Mouse (Mus musculus): ENCODE data around the gene Gm27029. TPM values are rescaled to one million over a fixed set of nuclear protein-coding genes. Genes with fewer than 3 reads are reported as not detected.
"Not testable (repeated sequence)": the region's sequence is repeated elsewhere in the genome, so short reads cannot be mapped to it uniquely, and the experiment has no call there.

The Gm27029 gene
- polyA plus RNA-seq, 1 experiment: 3.8 TPM

DNA sequence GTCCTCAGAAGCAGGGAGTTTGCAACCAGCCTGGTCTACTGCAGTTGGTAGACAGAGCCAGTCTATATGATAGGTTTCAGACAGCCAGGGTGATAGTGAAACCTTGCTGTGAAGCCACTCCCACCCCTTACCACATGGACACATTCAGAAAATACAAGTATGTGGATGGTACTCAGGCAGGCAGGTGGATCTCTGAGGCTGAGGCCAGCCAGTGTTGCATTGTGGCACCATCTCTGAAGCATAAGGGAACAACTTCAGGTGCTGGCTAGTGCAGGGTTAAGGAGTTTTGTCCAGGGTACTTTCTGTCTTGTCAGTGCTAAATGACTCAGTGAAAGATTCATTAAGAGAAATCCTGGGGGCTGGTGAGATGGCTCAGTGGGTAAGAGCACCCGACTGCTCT lies 21.7 kb upstream of the Gm27029 start:
- no peak overlapping the region for H3K4me3 ChIP-seq
- TF ChIP-seq MYOG (IDR thresholded peaks at IDR 0.05; ENCODE audit: control insufficient read depth in 1 of 3, insufficient read depth in 1 of 3, insufficient read length in 2 of 3, low read depth in 2 of 3) (no peak), E2F4 (IDR thresholded peaks at IDR 0.05; ENCODE audit: insufficient read depth) (no peak), POLR2AphosphoS2 (IDR thresholded peaks at IDR 0.05; ENCODE audit: insufficient read length, low read depth) (peak; percentile 95), CEBPB (IDR thresholded peaks at IDR 0.05; ENCODE audit: insufficient read depth, poor library complexity, severe bottlenecking) (no peak), POLR2A (IDR thresholded peaks at IDR 0.05; ENCODE audit: insufficient read length, low read depth) (peak; percentile 24), TCF12 (IDR thresholded peaks at IDR 0.05; ENCODE audit: insufficient read depth, poor library complexity, severe bottlenecking) (no peak)
- H3K79me2 ChIP-seq (ENCODE audit: control insufficient read depth, insufficient read depth): peaks cover 28% of the 10 kb centered on the region
- no peak overlapping the region for H3ac ChIP-seq (ENCODE audit: control insufficient read depth, insufficient read length)
- no peaks in the 10 kb centered on the region for H3K27me3 ChIP-seq (ENCODE audit: control insufficient read depth, insufficient read depth, insufficient read length)
- H3K4me2 ChIP-seq (ENCODE audit: low read depth): no peak overlapping the region
- peaks cover 34% of the 10 kb centered on the region for H3K36me3 ChIP-seq (ENCODE audit: control insufficient read depth, insufficient read depth)

DNA sequence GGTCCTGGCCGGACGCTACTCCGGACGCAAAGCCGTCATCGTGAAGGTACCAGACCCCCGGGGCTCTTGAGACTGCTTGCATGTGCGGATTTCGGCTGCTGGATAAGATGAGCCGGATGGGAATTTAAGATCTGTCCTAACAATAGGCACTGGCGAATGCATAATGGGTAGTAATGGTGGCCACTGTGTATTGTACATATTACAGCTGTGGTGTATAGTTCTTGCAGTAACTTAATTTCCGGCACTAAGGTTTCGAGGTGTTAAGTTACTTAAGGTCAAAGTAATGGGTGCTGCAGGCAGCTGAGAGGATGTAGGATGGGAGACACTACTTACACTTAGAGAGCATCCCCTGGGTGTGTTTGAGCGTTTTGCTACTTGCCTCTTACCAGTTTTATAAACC lies 18.2 kb upstream of the Gm27029 start:
- Histone ChIP-seq H3ac (ENCODE audit: control insufficient read depth, insufficient read length) (peak overlapping the region; percentile 7), H3K4me2 (ENCODE audit: low read depth) (peak overlapping the region; percentile 99), H3K36me3 (ENCODE audit: control insufficient read depth, insufficient read depth) (peaks cover 34% of the 10 kb centered on the region), H3K79me2 (ENCODE audit: control insufficient read depth, insufficient read depth) (peaks cover 28% of the 10 kb centered on the region), H3K27me3 (ENCODE audit: control insufficient read depth, insufficient read depth, insufficient read length) (no peaks in the 10 kb centered on the region), H3K4me3 (peak overlapping the region; percentile 97)
- TF ChIP-seq REST (IDR thresholded peaks at IDR 0.05; ENCODE audit: insufficient read depth, insufficient read length): no peak
- no peak for TF ChIP-seq E2F4 (IDR thresholded peaks at IDR 0.05; ENCODE audit: insufficient read depth)
- no peak for TF ChIP-seq TCF3 (IDR thresholded peaks at IDR 0.05; ENCODE audit: insufficient read length, low read depth)
- no peak for TF ChIP-seq MYOD1 (IDR thresholded peaks at IDR 0.05; ENCODE audit: control insufficient read depth in 1 of 3, insufficient read length in 2 of 3, low read depth in 2 of 3)
- TF ChIP-seq MAX (IDR thresholded peaks at IDR 0.05; ENCODE audit: low read depth): no peak
- no peak for TF ChIP-seq USF1 (IDR thresholded peaks at IDR 0.05; ENCODE audit: low read depth)
- TF ChIP-seq TCF12 (IDR thresholded peaks at IDR 0.05; ENCODE audit: insufficient read depth, poor library complexity, severe bottlenecking): no peak
- TF ChIP-seq SRF (IDR thresholded peaks at IDR 0.05; ENCODE audit: control insufficient read depth, insufficient read length, low read depth): no peak
- no peak for TF ChIP-seq CEBPB (IDR thresholded peaks at IDR 0.05; ENCODE audit: insufficient read depth, poor library complexity, severe bottlenecking)
- no peak for TF ChIP-seq POLR2AphosphoS2 (IDR thresholded peaks at IDR 0.05; ENCODE audit: insufficient read length, low read depth)
- TF ChIP-seq POLR2A (IDR thresholded peaks at IDR 0.05; ENCODE audit: insufficient read length, low read depth): no peak
- no peak for TF ChIP-seq MYOG (IDR thresholded peaks at IDR 0.05; ENCODE audit: control insufficient read depth in 1 of 3, insufficient read depth in 1 of 3, insufficient read length in 2 of 3, low read depth in 2 of 3)

DNA sequence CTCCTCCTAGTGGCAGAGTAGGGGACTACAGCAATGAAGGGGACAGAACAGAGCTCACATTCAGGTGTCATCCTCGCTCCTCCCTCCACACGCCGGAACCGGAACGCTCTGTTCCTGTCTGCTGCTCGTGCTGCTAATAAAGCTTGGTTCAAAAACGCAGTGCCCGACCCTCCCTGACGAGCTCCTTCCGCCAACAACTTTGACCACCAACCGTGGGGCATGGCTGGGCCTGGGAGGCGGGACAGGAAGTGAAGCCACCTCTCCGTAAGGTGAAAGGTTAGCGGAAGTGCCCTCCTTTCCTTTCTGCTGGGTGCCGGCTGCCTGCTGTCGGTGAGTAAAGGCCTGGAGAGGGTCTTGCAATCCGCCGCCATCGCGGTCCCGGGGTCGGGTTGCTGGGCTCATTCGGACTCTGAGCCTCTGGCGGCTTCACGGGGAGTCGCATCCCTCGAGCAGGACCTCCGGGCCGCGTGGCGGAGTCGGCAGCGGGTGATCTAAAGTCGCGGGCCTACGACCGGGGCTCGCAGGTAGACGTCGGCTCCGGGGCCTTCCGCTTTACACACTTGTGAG lies 17.6 kb upstream of the Gm27029 start, which contains the start of gene Rpl27:
Gene Rpl27, plus strand, starts transcription at position 172 of the 567 bp plus-strand sequence.
- Histone ChIP-seq H3K4me2 (ENCODE audit: low read depth) (peak within 1 kb of the TSS; percentile 99), H3K27me3 (ENCODE audit: control insufficient read depth, insufficient read depth, insufficient read length) (no peaks in the 10 kb centered on the region), H3K4me3 (peak within 1 kb of the TSS; percentile 97), H3K36me3 (ENCODE audit: control insufficient read depth, insufficient read depth) (peaks cover 34% of the 10 kb centered on the region), H3ac (ENCODE audit: control insufficient read depth, insufficient read length) (peak within 1 kb of the TSS; percentile 7), H3K79me2 (ENCODE audit: control insufficient read depth, insufficient read depth) (peaks cover 28% of the 10 kb centered on the region)
- TF ChIP-seq MYOG (IDR thresholded peaks at IDR 0.05; ENCODE audit: control insufficient read depth in 1 of 3, insufficient read depth in 1 of 3, insufficient read length in 2 of 3, low read depth in 2 of 3): peak in 1 of 3 experiments; percentile 25
- TF ChIP-seq USF1 (IDR thresholded peaks at IDR 0.05; ENCODE audit: low read depth): no peak
- no peak for TF ChIP-seq TCF3 (IDR thresholded peaks at IDR 0.05; ENCODE audit: insufficient read length, low read depth)
- TF ChIP-seq TCF12 (IDR thresholded peaks at IDR 0.05; ENCODE audit: insufficient read depth, poor library complexity, severe bottlenecking): no peak
- peak; percentile 90 for TF ChIP-seq POLR2A (IDR thresholded peaks at IDR 0.05; ENCODE audit: insufficient read length, low read depth)
- no peak for TF ChIP-seq CEBPB (IDR thresholded peaks at IDR 0.05; ENCODE audit: insufficient read depth, poor library complexity, severe bottlenecking)
- TF ChIP-seq MYOD1 (IDR thresholded peaks at IDR 0.05; ENCODE audit: control insufficient read depth in 1 of 3, insufficient read length in 2 of 3, low read depth in 2 of 3): peak in 1 of 3 experiments; percentile 22
- no peak for TF ChIP-seq MAX (IDR thresholded peaks at IDR 0.05; ENCODE audit: low read depth)
- peak; percentile 73 for TF ChIP-seq SRF (IDR thresholded peaks at IDR 0.05; ENCODE audit: control insufficient read depth, insufficient read length, low read depth)
- TF ChIP-seq REST (IDR thresholded peaks at IDR 0.05; ENCODE audit: insufficient read depth, insufficient read length): no peak
- peak; percentile 88 for TF ChIP-seq POLR2AphosphoS2 (IDR thresholded peaks at IDR 0.05; ENCODE audit: insufficient read length, low read depth)
- TF ChIP-seq E2F4 (IDR thresholded peaks at IDR 0.05; ENCODE audit: insufficient read depth): no peak

DNA sequence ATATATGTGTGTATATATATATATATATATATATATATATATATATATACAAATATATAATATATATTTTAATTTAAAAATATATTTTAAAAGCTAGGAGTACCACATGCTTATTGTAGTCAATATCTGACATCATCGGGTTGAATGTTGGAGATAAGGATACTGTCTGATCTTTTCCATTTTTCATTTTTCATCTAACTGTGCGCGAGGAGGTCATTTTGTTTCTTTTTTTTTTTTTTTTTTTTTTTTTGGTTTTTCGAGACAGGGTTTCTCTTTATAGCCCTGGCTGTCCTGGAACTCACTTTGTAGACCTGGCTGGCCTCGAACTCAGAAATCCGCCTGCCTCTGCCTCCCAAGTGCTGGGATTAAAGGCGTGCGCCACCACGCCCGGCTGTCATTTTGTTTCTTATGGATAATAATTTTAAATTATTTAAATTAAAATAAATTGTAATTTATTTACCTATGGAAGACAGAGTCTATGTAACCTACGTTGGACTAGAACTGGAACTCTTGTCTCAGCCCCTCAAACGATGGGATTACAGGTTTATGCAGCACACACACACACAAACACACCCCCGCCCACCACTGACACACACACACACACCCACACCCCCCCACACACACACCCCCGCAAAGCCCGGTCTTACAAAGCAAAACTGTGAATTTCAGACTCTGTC lies 17.0 kb upstream of the Gm27029 start:
- Histone ChIP-seq H3K79me2 (ENCODE audit: control insufficient read depth, insufficient read depth) (peaks cover 28% of the 10 kb centered on the region), H3K36me3 (ENCODE audit: control insufficient read depth, insufficient read depth) (peaks cover 34% of the 10 kb centered on the region), H3K4me2 (ENCODE audit: low read depth) (peak overlapping the region; percentile 47), H3K4me3 (peak overlapping the region; percentile 97), H3ac (ENCODE audit: control insufficient read depth, insufficient read length) (peak overlapping the region; percentile 7)
- H3K27me3 ChIP-seq (ENCODE audit: control insufficient read depth, insufficient read depth, insufficient read length): not testable (repeated sequence)

DNA sequence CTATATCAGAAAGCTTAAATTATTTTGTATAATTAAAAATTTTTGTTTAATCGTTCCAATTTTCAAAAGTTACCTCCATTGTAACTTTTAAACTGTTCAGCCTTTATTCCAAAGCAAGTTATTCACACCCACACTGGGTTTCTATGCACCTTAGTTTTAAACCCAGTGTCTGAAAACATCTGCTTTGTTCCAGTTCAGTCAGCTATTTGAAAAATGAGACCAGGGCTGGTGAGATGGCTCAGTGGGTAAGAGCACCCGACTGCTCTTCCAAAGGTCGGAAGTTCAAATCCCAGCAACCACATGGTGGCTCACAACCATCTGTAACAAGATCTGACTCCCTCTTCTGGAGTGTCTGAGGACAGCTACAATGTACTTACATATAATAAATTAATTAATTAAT lies 13.4 kb upstream of the Gm27029 start:
- H3K4me2 ChIP-seq (ENCODE audit: low read depth); H3K36me3 ChIP-seq (ENCODE audit: control insufficient read depth, insufficient read depth); H3K79me2 ChIP-seq (ENCODE audit: control insufficient read depth, insufficient read depth): not testable (repeated sequence)

More for the DNA sequence above, 13.4 kb upstream of the Gm27029 start:
- H3K27me3 ChIP-seq (ENCODE audit: control insufficient read depth, insufficient read depth, insufficient read length); H3K4me3 ChIP-seq; H3ac ChIP-seq (ENCODE audit: control insufficient read depth, insufficient read length): not testable (repeated sequence)

Measured in myocyte (in vitro differentiated cells).